Mouse (Mus musculus): Measurements from ENCODE around the gene Shb.

DNA sequence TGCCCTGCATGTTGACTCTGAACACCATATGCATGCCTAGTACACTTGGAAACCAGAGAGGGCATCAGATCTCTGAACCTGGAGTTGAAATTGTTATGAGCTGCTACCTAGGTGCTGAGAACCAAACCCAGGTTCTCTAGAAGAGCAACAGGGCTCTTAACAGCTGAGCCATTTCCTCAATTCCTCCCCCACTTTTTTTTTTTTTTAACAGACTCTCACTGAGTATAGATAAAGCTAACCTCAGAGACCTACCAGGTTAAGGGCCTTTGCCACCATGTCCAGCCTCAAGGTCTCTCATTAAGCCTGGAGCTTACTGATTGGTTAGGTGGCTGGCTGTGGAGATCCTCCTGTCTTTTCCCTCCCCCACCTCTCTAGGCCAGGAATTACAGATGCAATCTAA, 6.9 kb upstream of the Shb start:
- TF ChIP-seq CTCF (IDR thresholded peaks at IDR 0.05; ENCODE audit: control insufficient read depth, insufficient read depth, low read length) (no peak), POLR2A (IDR thresholded peaks at IDR 0.05; ENCODE audit: borderline replicate concordance, control insufficient read depth, low read depth, low read length) (no peak)

Measured in bone marrow, adult 2 months (tissue).